Mouse (Mus musculus) testis, postnatal 10 days (tissue): ENCODE results near the gene Isy1.

ENCODE experiments used
- DNase-seq: peaks from one replicate; pipeline ENCODE4 v3.0.0; 2021; ENCODE audit warnings: low spot score

Gene Isy1

GRCm38 (mm10) chr6:87838551-87839197 lies at the start of gene Isy1:
Isy1 (minus strand) TSS chr6:87838798.
- peak; percentile 91 for DNase-seq

- peak; percentile 100 for DNase-seq
Measured at GRCm38 (mm10) chr6:87887594-87888233, 49.1 kb upstream of the Isy1 start, which contains the start of gene Copg1. Copg1 (plus strand) TSS chr6:87887814.

- DNase-seq, result no peak
Measured at GRCm38 (mm10) chr6:87886721-87887120, 48.1 kb upstream of the Isy1 start.

GRCm38 (mm10) chr6:87882816-87883215 lies 44.2 kb upstream of the Isy1 start:
- peak; percentile 55 for DNase-seq

- DNase-seq, result no peak
Measured at GRCm38 (mm10) chr6:87882221-87882620, 43.6 kb upstream of the Isy1 start.

DNA sequence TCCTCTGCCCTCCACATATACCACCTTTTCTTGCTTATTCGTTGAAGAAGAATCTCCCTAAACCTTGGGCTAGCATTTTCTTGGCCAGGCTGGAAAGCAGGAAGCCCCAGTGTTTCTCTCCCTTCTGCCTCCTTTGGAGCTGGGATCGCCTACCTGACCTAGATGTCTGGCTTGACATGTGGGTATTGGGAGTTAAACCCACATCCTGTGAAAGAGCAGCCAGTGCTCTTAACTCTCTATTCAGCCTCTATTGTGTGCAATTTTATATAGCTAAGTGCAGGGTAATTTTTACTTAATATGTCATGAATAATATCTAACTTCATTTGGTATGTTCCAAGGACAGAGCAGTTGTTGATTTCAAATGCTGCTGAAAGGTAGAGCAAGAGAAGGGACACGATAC lies 41.0 kb upstream of the Isy1 start:
- no peak for DNase-seq

DNA sequence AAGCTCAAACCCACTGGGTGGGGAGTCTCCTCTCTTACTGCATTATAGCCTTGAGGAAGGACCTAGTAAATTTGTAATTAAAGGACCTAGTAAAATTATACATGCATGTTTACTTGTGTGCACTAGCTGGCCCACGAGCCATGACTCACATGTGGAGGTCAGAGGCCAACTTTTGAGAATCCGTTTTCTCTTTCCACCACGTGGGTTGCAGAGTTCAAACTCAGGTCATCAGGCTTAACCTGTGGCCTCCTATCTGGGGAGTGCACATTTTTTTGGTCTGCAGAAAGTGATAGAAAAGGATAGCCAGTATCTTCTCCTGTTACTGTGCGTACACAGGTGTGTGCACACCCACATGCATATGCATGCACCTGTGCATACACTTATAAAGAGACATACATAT lies 40.4 kb upstream of the Isy1 start:
- DNase-seq, result no peak

GRCm38 (mm10) chr6:87876068-87876643 lies 37.6 kb upstream of the Isy1 start:
- no peak for DNase-seq

DNA sequence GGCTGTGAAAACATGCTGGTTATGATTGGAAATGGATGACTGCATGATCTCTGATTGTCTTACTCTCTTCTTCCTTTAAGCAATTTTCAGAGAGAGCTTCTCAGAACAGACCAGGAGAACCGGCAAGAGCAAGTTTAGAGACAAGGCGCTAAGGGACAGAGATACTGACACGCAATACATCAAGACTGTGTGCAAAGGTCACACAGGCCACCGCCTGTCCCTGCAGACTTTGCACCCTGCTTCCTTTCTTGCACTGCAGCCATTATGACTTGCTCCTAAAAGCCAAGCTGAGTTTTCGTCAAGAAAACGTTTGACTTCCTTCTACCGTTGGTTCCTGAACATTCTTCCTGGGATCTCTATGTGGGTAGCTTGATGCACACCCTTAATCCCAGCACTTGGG lies 37.0 kb upstream of the Isy1 start:
- DNase-seq, result no peak

DNA sequence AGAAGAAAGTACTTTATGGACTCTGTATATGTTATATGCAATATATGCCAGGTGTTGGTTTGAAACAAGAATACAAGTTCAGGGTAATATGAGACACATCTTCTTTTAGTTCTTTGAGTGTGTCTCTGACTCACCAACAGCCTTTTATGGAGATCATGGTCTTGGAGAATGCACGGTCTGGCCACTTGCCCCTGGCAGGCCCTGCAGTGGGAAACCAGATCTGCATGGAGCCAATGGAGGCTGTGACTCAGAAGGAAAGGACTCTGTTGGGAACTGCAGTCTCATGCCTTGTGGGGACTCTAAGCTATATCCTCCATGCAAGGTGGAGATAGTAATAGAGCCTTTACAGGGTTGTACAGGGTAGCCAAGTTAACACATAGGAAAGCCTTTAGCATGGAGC lies 36.5 kb upstream of the Isy1 start:
- DNase-seq, result no peak

DNA sequence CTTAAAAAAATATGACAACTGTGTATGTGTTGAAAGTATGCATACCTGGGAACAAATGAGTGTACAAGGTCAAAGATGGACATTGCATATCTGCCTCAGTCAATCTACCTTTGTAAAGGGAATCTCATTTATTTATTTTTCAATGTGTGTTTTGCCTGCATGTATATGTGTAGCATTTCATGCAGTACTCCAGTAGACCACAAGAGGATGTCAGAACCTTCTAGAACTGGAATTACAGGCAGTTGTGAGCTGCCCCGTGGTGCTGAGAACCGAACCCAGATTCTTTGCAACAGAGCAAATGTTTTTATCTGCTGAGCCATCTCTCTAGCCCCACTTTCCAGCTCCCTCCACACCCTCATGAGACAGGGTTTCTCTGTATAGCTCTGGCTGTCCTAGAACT lies 35.4 kb upstream of the Isy1 start:
- no peak for DNase-seq

- DNase-seq, result no peak
Measured at GRCm38 (mm10) chr6:87873104-87873503, 34.5 kb upstream of the Isy1 start.

GRCm38 (mm10) chr6:87871240-87871639 lies 32.6 kb upstream of the Isy1 start:
- DNase-seq, result no peak

GRCm38 (mm10) chr6:87870440-87870839 lies 31.8 kb upstream of the Isy1 start:
- DNase-seq, result no peak

DNA sequence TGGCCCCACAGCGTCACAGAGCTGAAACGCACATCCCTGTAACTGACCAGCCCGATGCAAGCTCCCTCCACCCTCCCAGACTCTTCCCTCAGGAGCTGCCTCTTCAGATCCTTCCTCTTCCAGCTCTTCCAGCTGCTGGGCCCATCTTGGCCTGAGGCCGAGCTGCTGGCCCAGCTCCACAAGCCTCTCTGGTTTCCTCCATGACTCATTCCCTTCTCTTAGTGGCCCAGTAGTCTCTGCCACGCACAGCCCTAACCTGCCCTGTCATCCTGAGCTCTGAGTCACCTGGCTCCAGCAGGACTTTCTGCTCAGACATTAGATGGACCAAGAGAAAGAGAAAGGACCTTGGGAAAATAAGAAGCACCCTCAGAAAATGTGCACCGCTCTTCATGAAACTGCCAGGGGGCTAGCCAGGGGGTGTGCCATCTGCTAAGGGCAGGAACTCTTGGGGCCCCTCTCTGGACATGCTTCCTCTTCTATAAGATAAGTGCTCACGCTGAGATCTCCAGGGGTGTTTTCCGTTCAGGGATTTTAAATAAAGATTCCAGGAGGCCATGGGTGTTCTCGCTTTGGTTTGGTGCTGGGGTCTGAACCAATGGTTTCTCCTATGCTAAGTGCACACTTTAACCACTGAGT lies 30.4 kb upstream of the Isy1 start:
- DNase-seq, result peak; percentile 82

- no peak for DNase-seq
Measured at GRCm38 (mm10) chr6:87867256-87867655, 28.7 kb upstream of the Isy1 start.

DNA sequence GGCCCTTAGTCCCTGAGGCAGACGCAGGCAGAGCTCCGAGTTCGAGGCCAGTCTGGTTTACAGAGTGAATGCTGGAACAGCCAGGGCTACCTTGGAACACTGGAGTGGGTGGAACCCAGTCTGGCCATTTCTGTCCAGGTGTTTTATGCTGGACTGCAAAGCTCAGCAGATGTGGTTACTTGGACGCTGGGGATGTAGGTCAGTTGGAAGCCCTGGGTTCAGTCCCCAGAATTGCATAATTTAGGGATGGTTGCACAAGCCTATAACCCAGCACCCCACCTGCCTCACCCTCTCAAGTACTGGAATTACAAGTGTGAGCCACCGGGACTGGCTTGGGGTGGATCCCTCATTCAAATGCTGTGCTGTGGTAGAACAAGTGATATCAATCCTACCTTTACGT lies 27.6 kb upstream of the Isy1 start:
- no peak for DNase-seq

- no peak for DNase-seq
Measured at GRCm38 (mm10) chr6:87857071-87857470, 18.5 kb upstream of the Isy1 start.

DNA sequence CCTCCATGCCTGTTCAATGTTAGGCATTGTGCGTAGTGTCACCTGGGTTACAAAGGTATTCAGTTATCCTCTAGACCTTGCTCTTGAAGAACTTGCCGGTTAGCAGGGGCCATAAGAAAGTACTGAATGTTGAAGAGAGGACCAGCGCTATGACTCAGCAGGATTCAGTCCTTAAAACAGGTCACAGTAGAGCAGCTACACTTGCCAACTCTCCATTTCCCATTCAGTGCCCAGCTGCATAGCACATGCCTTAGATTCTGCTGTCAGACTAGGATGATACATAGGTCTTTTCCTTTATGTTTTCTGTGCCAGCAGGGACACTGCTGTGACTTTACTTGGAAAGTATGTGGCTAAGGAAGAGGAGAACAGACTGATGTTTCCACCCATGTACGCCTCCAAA lies 14.8 kb upstream of the Isy1 start:
- DNase-seq, result no peak

GRCm38 (mm10) chr6:87851871-87852270 lies 13.3 kb upstream of the Isy1 start:
- no peak for DNase-seq

DNA sequence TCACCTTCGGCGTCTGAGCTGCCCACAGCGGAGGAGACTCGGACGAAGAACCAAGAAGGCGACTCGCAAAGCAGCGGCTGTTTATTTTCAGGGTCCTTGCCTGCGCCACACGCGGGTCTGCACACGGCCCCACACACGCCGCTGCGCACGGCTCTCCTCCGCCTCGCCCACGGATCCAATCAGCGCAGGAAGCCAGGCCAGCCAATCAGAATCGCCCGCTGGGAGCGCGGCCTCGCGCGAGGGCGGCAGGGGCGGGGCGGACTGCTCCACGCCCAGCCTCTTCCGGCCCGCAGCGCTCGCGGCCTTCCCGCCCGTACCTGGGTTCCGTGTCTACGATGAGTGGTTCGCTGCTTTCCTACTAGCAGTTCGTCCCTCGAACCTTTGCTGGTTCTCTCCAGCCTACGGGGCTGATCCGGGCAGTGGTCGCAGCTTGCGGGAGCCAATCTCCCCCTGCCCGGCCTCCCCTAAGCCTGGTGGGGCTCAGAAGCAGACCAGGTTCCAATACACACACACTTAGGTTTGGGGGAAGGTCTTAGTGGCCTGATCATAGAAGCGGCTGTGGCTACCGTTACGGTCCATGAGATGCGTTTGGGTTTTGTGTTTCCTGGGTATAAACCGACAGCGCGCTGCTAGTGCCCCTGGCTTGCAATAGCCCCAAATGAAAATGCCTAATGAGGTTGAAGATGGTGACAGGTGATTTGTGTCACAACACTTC lies 12.5 kb upstream of the Isy1 start, which contains the start of gene Cnbp:
Cnbp (minus strand) TSS at position 207 of the 715 bp plus-strand sequence.
- peak; percentile 98 for DNase-seq

GRCm38 (mm10) chr6:87850155-87850899 lies 11.7 kb upstream of the Isy1 start:
- DNase-seq, result peak; percentile 81
